Mouse (Mus musculus) embryonic fibroblast, embryonic 13.5 days (primary cell): ENCODE results near the gene Tceal5.

Experiments used
- CTCF ChIP-seq: IDR thresholded peaks from 2 replicates; pipeline ENCODE4 v1.5.1; 2011; ENCODE audit warnings: mild to moderate bottlenecking, control low read depth, low read length, moderate library complexity, borderline replicate concordance; ENCODE audit not compliant: insufficient read depth
- POLR2A ChIP-seq: IDR thresholded peaks from 2 replicates; pipeline ENCODE4 v1.6.1; 2011; ENCODE audit warnings: low read depth, mild to moderate bottlenecking, control low read depth, low read length, moderate library complexity

- TF ChIP-seq POLR2A (no peak), CTCF (no peak)
Observed at GRCm38 (mm10) chrX:136196873-136197272, 6.8 kb downstream of the Tceal5 start.
